Mouse (Mus musculus) cerebellum, postnatal 25 days (tissue): ENCODE results near the gene P3h3.
A peak's percentile ranks its signal among the peaks of the same experiment; 100 is the strongest.
"Not testable (repeated sequence)": the region's sequence is repeated elsewhere in the genome, so short reads cannot be mapped to it uniquely, and the experiment has no call there.

Source experiments
- DNase-seq, 2 experiments: peaks; one replicate each; pipeline ENCODE4 v3.0.0; 2021; ENCODE audit warnings: mixed read lengths in 2 of 2

Gene P3h3

GRCm38 (mm10) chr6:124809052-124809774 lies 48.3 kb downstream of the P3h3 start:
- DNase-seq = peak; percentile 90 to 93

DNA sequence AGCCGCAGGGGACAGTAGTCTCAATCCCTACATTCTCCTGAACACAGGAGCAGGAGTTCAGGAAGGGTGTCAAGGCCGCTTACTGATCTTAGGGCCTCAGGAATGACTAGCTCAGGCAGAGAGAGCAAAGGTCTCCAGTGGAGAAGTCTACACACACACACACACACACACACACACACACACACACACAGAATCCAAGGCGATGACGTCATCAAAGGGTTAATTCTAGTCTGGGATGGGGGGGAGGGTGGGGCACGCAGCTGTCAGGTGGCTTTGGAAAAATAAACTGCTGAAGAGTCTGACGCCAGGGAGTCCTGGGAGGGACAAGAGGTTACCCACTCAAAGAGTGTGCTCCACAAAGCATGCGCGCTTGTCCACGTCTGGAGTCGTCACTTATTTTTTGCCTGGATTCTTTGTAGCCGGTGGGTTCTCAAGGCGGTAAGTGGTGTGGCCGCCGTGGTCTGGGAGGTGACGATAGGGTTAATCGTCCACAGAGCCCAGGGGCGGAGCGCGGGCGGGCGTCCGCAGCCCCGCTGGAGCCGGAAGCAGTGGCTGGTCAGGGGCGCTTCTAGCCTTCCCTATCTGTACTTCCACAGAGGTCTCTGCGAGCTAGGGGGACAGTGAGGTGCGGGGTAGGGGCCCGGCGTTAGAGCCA lies 49.1 kb downstream of the P3h3 start, which contains the start of gene Spsb2:
Gene Spsb2, plus strand, starts transcription at position 304 of the 655 bp plus-strand sequence.
- DNase-seq = peak; percentile 76 to 79

- peak in 1 of 2 experiments; percentile 14 for DNase-seq
Measured at GRCm38 (mm10) chr6:124807986-124808357, 49.6 kb downstream of the P3h3 start.

DNA sequence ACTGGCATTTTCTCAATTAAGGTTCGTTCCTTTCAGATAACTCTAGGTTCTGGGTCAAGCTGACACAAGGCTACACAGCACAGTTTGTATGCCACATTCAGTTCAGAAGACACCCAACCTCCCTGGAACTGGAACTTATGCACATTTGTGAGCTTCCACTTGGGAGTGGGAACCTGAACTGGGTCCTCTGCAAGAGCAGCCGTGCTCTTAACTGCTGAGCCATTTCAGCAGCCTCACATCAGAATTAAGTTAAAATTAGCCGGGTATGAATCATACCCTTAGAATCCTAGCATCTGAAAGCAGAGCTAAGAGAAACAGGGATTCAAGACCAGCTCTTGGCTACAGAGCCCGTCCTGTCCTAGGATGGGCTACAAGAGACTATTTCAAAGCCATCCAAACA lies 50.2 kb downstream of the P3h3 start:
- DNase-seq = peak in 1 of 2 experiments; percentile 15

- peak in 1 of 2 experiments; percentile 33 for DNase-seq
Measured at GRCm38 (mm10) chr6:124806446-124807140, 51.0 kb downstream of the P3h3 start.

- peak; percentile 94 to 97 for DNase-seq
Measured at GRCm38 (mm10) chr6:124805341-124806321, 51.9 kb downstream of the P3h3 start.

GRCm38 (mm10) chr6:124804341-124804740 lies 53.2 kb downstream of the P3h3 start:
- no peak for DNase-seq

DNA sequence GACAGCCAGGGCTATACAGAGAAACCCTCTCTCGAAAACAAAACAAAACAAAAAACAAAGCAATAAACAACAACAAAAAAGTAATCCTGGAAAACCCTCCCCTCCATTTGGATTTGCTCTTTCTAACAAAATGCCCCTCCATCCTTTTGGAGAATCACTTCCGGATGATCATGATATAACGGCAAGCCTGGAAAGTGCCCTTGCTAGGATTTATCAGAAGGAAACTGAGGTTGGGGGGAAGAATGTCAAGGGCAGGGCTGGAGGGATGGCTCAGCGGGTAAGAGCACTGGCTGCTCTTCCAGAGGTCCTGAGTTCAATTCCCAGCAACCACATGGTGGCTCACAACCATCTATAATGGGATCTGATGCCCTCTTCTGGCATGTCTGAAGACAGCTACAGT lies 53.9 kb downstream of the P3h3 start:
- not testable (repeated sequence) for DNase-seq

GRCm38 (mm10) chr6:124803061-124803460 lies 54.5 kb downstream of the P3h3 start:
- no peak for DNase-seq

GRCm38 (mm10) chr6:124802400-124802799 lies 55.2 kb downstream of the P3h3 start:
- not testable (repeated sequence) for DNase-seq

GRCm38 (mm10) chr6:124796200-124796599 lies 61.4 kb downstream of the P3h3 start:
- DNase-seq = no peak

GRCm38 (mm10) chr6:124795781-124796180 lies 61.8 kb downstream of the P3h3 start:
- no peak for DNase-seq

DNA sequence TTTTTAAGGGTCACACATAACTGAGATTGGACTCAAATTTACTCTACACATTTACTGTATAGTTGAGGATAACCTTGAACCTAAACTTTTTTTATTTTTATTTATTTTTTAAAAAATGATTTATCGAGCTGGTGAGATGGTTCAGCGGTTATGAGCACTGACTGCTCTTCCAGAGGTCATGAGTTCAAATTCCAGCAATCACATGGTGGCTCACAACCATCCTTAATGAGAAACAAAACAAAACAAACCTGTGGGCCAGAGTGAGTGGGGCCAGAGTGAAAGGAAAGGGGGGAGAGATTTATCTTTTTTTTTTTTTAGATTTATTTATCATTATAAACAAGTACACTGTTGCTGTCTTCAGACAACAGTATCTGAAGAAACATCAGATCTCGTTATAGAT lies 65.6 kb downstream of the P3h3 start:
- no peak for DNase-seq
